Mouse (Mus musculus) heart, adult 18-20 months (tissue): Measurements from ENCODE around the gene Zfp457. TPM values are rescaled to one million over a fixed set of nuclear protein-coding genes. Genes with fewer than 3 reads are reported as not detected.
"Not testable (repeated sequence)": the region's sequence is repeated elsewhere in the genome, so short reads cannot be mapped to it uniquely, and the experiment has no call there.

Experiments
- DNase-seq, 2 experiments: peaks; one replicate each; pipeline ENCODE4 v3.0.0; 2021 to 2022; ENCODE audit warnings: mixed read lengths in 1 of 2
- long read RNA-seq, 2 experiments: library from polyadenylated mRNA; stranded (forward); transcript quantifications; one replicate each; pipeline ENCODE4 v2.0.0; 2021
- total RNA-seq, 2 experiments: library from RNA; stranded (reverse); gene quantifications; 2 replicates each; pipeline ENCODE4 v1.2.3; 2021

Zfp457 gene
- 1 to 10 TPM; 3.2 to 4.2 TPM for total RNA-seq
- long read RNA-seq, experiment 1, result 0 reads
- long read RNA-seq, experiment 2, result 0 reads

DNA sequence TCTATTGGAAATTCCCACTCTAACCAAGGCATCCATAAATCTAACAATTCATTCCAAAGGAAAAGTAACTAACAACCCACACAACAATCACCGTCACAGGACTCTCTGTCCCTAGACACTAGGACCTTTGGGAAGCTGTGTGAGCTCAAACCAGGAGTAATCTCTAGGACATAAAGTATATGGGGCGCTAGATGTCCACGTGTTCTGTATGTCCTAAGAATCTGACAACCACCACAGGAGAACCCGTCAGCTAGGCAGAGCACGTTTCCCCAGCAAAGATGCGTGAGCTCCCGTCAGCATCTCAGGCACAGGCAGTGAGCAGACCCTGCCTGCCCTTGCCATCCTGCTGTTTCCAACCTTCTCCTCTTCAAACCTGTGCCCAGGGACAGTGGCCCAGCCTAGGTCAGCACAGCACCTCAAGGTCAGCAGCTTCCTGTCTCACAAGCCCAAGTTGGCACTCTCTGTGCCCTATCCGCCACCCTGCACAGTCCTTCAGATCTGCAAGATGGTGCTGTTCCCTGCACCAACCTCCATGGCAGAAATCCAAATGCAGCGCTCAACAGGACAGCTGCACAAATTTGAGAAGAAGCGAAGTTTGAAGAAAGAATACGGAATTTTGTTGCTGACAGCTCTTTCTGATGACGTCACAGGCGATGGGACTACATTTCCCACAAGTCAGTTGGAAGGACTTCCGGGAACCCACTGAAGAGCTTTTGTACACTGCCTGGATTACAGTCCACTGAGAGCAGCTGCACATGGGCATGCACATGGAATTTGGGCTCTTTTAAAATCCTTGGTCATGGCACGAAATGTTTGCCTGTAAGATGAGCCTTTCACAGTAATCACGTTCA, at the start of gene Zfp457:
Gene Zfp457 (minus strand): TSS at position 664 of the 851 bp plus-strand sequence.
- peak; percentile 93 to 97 for DNase-seq

DNA sequence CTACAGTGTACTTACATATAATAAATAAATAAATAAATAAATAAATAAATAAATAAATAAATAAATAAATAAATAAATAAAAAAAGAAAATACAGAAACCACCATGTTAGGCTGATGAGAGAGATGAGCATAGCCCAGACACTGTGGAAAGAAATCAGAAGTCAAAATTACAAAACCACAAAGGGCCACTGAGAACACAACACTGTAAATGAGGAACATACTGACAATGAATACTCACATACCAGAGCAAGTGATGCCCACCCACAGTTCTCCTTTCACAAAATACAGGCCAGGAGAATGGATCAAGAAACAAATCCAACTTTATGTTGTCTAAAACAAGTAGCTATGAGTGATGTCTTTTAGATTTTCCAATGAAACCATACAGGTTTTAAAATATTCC, 45.6 kb upstream of the Zfp457 start:
- DNase-seq, result no peak

DNA sequence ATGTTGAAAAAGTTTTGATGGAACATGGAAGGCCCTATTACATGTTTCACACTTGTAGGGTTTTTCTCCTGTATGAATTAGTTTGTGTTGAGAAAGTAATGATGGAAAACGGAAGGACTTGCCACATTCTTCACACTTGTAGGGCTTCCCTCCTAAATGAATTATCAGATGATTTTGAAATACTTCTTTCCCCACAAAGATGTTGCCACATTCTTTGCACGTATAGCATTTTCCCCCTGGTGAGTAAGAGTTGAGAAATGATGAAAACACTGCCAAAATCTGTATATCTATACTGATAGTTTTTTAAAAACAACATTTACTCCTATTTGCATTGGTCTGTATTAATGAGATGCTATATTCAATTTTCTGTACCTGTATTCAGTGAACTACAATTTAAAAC, 37.1 kb upstream of the Zfp457 start:
- no peak for DNase-seq

DNA sequence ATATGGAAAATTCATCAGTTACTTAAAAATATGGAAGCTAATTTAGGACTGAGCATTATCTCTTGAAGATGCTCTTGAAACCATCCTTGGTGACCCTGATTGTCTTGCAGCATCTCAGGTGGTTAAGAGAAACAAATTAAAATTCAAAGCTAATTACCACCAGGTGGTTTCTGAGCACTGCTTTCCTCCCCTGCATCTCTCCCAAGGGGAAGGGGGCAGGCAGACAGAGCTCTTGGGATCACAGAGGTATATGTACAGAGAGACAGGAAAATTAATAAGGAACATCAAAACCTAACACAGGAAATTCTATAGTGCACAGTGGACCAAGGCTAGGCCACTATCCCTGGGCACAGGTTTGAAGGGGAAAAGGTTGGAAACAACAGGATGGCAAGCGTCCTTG, 26.6 kb upstream of the Zfp457 start:
- DNase-seq, result no peak

DNA sequence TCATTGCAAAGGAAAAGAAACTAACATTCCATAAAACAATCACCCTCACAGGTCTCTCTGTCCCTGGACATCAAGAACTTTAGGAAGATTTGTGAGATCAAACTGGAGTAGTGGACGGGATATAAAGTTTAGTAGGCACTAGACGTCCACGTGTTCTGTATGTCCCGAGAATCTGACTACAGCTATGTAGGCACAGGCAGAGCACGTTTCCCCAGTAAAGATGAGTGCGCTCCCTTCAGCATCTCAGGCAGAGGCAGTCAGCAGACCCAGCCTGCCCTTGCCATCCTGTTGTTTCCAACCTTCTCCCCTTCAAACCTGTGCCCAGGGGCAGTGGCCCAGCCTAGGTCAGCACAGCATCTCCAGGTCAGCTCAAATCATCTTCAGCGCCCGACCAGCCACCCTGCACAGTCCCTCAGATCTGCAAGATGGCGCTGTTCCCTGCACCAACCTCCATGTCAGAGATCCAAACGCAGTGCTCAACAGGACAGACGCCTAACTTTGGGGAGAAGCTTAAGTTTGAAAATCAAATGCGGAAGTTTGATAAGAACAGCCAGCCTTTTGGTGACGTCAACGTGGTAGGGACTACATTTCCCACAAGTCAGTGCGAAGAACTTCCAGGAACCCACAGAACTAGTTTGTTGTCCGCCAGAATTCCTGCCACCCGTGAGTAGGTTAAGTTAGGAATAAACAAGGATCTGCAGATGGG, 25.9 kb upstream of the Zfp457 start, which contains the start of gene Zfp595:
Gene Zfp595 (minus strand): TSS at position 552 of the 706 bp plus-strand sequence.
- DNase-seq, result peak; percentile 93 to 95

GRCm38 (mm10) chr13:67306718-67307117, 433 bp upstream of the Zfp457 start:
- peak; percentile 8 to 12 for DNase-seq

- DNase-seq, result peak in 1 of 2 experiments; percentile 3
These were observed 28.0 kb downstream of the Zfp457 start, which contains the start of gene Zfp458 for GRCm38 (mm10) chr13:67278314-67278713. Zfp458 (minus strand) TSS chr13:67278466.

- DNase-seq, result not testable (repeated sequence)
These were observed 36.8 kb downstream of the Zfp457 start for GRCm38 (mm10) chr13:67269383-67270065.

GRCm38 (mm10) chr13:67268568-67269369, 37.5 kb downstream of the Zfp457 start:
- DNase-seq, result peak; percentile 91 to 92

Other genes with a start within 250 kb of the Zfp457 start
- 1 to 10 TPM; 1.4 to 1.5 TPM for gene Zfp712, start 245.3 kb downstream of the Zfp457 start, total RNA-seq
- gene Zfp708, start 208.5 kb downstream of the Zfp457 start, total RNA-seq, result 1 to 10 TPM in 1 of 2 experiments, under 1 TPM in 1; 0.45 to 1.0 TPM
- gene Gm28557, start 197.9 kb downstream of the Zfp457 start, total RNA-seq, result 1 to 10 TPM; 1.2 to 4.1 TPM
- gene Rslcan18, start 190.2 kb downstream of the Zfp457 start, total RNA-seq, result 1 to 10 TPM; 1.0 to 1.3 TPM
- gene Zfp759, start 184.8 kb downstream of the Zfp457 start, total RNA-seq, result 1 to 10 TPM; 4.5 to 4.8 TPM
- 1 to 10 TPM; 2.1 to 3.0 TPM for gene Rsl1, start 133.3 kb downstream of the Zfp457 start, total RNA-seq
- gene Zfp455, start 112.0 kb downstream of the Zfp457 start, total RNA-seq, result under 1 TPM; 0.85 to 0.92 TPM
- gene Zfp458, start 28.0 kb downstream of the Zfp457 start, total RNA-seq, result 1 to 10 TPM; 1.0 to 1.3 TPM
- gene Zfp595, start 26.1 kb upstream of the Zfp457 start, total RNA-seq, result 1 to 10 TPM; 1.4 to 2.7 TPM
- 1 to 10 TPM in 1 of 2 experiments, not detected in 1; 1.8 TPM for gene Gm28044, start 54.1 kb upstream of the Zfp457 start, total RNA-seq
- gene Zfp953, start 54.1 kb upstream of the Zfp457 start, total RNA-seq, result 1 to 10 TPM in 1 of 2 experiments, under 1 TPM in 1; 0.72 to 1.1 TPM
- 1 to 10 TPM; 1.9 TPM for gene Gm28041, start 69.2 kb upstream of the Zfp457 start, total RNA-seq
- under 1 TPM; 0.32 to 0.82 TPM for gene Zfp456, start 69.3 kb upstream of the Zfp457 start, total RNA-seq
- 1 to 10 TPM; 1.2 to 1.6 TPM for gene Zfp429, start 93.3 kb upstream of the Zfp457 start, total RNA-seq
- under 1 TPM; 0.42 to 0.57 TPM for gene Zfp459, start 114.9 kb upstream of the Zfp457 start, total RNA-seq
- gene Zfp874a, start 145.1 kb upstream of the Zfp457 start, total RNA-seq, result 1 to 10 TPM; 7.9 to 8.8 TPM
- 10 to 100 TPM; 14.9 to 17.5 TPM for gene Zfp874b, start 177.8 kb upstream of the Zfp457 start, total RNA-seq
- 1 to 10 TPM; 3.6 to 3.7 TPM for gene Zfp58, start 194.1 kb upstream of the Zfp457 start, total RNA-seq
- gene Gm26965, start 219.7 kb upstream of the Zfp457 start, total RNA-seq, result not detected
- gene Zfp87, start 219.7 kb upstream of the Zfp457 start, total RNA-seq, result 1 to 10 TPM; 8.8 TPM
- gene Zfp748, start 247.3 kb upstream of the Zfp457 start, total RNA-seq, result 1 to 10 TPM; 3.0 to 4.8 TPM